Mouse (Mus musculus) mouse trophoblast stem cell (cell line): ENCODE measurements around the gene Afg3l1.
"Not testable (repeated sequence)": the region's sequence is repeated elsewhere in the genome, so short reads cannot be mapped to it uniquely, and the experiment has no call there.

Source experiments
- in situ Hi-C, 2 experiments: fragments of 300-500 bp; cut with MseI, MboI; formaldehyde crosslinking; loops; 2 replicates in 1 of 2; 3 replicates in 1 of 2; pipeline ENCODE4 v1.15.1; 2025

Afg3l1 gene

GRCm38 (mm10) chr8:123467476-123467875, 10.2 kb upstream of the Afg3l1 start:
- in situ Hi-C loops: no loop called here

GRCm38 (mm10) chr8:123472991-123473390, 4.7 kb upstream of the Afg3l1 start:
- in situ Hi-C loops: not testable (repeated sequence)

- in situ Hi-C loops: not testable (repeated sequence)
These were observed 3.2 kb upstream of the Afg3l1 start for GRCm38 (mm10) chr8:123474549-123474948.

GRCm38 (mm10) chr8:123476911-123477736, 579 bp upstream of the Afg3l1 start:
- in situ Hi-C loops: no loop called here

GRCm38 (mm10) chr8:123478456-123479218, 934 bp downstream of the Afg3l1 start:
- in situ Hi-C loops: no loop called here

GRCm38 (mm10) chr8:123482627-123483026, 4.9 kb downstream of the Afg3l1 start:
- in situ Hi-C loops: no loop called here

- in situ Hi-C loops: no loop called here
These were observed 13.8 kb downstream of the Afg3l1 start for GRCm38 (mm10) chr8:123491280-123492075.

GRCm38 (mm10) chr8:123492898-123493297, 15.2 kb downstream of the Afg3l1 start:
- in situ Hi-C loops: no loop called here

- in situ Hi-C loops: no loop called here
These were observed 20.0 kb downstream of the Afg3l1 start for GRCm38 (mm10) chr8:123497699-123498098.

GRCm38 (mm10) chr8:123498963-123499362, 21.3 kb downstream of the Afg3l1 start:
- in situ Hi-C loops: no loop called here

- in situ Hi-C loops: no loop called here
These were observed 21.9 kb downstream of the Afg3l1 start for GRCm38 (mm10) chr8:123499556-123499955.

GRCm38 (mm10) chr8:123502192-123502591, 24.5 kb downstream of the Afg3l1 start:
- in situ Hi-C loops: no loop called here

GRCm38 (mm10) chr8:123503801-123504467, 26.2 kb downstream of the Afg3l1 start:
- in situ Hi-C loops: no loop called here

- in situ Hi-C loops: no loop called here
These were observed 27.0 kb downstream of the Afg3l1 start for GRCm38 (mm10) chr8:123504591-123505195.

GRCm38 (mm10) chr8:123505267-123505666, 27.6 kb downstream of the Afg3l1 start:
- in situ Hi-C loops: no loop called here

GRCm38 (mm10) chr8:123505695-123506094, 28.0 kb downstream of the Afg3l1 start:
- in situ Hi-C loops: no loop called here

GRCm38 (mm10) chr8:123507153-123507552, 29.4 kb downstream of the Afg3l1 start:
- in situ Hi-C loops: no loop called here

GRCm38 (mm10) chr8:123510819-123511218, 33.1 kb downstream of the Afg3l1 start:
- in situ Hi-C loops: no loop called here

- in situ Hi-C loops: no loop called here
These were observed 36.4 kb downstream of the Afg3l1 start for GRCm38 (mm10) chr8:123514136-123514535.

GRCm38 (mm10) chr8:123514781-123515539, 37.3 kb downstream of the Afg3l1 start, which contains the start of gene Dbndd1:
TSS of gene Dbndd1 (minus strand) at chr8:123515463.
- in situ Hi-C loops: no loop called here
